Mouse (Mus musculus): ENCODE measurements around the gene Zdhhc19.
"Not testable (repeated sequence)": the region's sequence is repeated elsewhere in the genome, so short reads cannot be mapped to it uniquely, and the experiment has no call there.

Gene Zdhhc19

GRCm38 (mm10) chr16:32487234-32488111, 8.6 kb upstream of the Zdhhc19 start, which contains the start of gene Slc51a:
Gene Slc51a (minus strand): TSS chr16:32487879.
- DNase-seq (ENCODE audit: low read depth, low spot score), result no peak

- DNase-seq (ENCODE audit: low read depth, low spot score), result no peak
Observed at GRCm38 (mm10) chr16:32488939-32489338, 7.1 kb upstream of the Zdhhc19 start.

DNA sequence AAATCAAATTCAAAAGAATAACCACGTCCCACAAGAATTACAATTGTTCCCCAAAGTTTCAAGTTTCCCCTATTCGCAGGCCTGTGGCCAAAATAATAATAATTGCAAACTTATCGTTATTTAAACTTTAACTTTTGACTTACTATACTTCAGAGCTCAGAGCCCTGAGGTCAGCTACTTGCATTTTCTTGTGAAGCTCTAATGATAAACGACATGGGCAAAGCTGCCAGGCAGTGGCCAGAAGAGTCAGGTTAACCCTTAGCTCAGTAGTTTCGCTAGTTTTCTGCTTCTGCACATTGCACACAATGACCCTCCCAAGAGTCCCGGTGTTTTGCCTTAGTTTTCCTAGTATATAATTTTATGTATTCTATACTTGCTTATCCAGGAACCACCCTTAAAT, 1.7 kb upstream of the Zdhhc19 start:
- not testable (repeated sequence) for DNase-seq (ENCODE audit: low read depth, low spot score)

DNA sequence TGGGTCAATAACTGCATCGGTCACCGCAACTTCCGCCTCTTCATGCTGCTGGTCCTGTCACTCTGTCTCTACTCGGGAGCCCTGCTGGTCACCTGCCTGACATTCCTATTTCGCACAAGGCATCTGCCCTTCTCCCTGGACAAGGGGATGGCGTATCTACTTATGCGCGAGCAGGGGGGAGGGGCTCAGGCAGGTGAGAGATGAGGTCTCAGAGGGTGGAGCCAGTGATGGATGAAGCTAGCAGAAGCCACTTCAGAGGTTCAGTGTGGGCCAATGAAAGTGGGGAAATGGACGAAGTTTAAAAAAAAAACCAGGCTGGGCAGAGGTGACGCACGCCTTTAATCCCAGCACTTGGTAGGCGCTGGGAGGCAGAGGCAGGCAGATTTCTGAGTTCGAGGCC, 2.9 kb downstream of the Zdhhc19 start:
- DNase-seq (ENCODE audit: low read depth, low spot score), result no peak

GRCm38 (mm10) chr16:32499430-32500037, 3.5 kb downstream of the Zdhhc19 start:
- peak; percentile 89 for DNase-seq (ENCODE audit: low read depth, low spot score)

GRCm38 (mm10) chr16:32501459-32501858, 5.4 kb downstream of the Zdhhc19 start:
- DNase-seq (ENCODE audit: low read depth, low spot score), result no peak

DNA sequence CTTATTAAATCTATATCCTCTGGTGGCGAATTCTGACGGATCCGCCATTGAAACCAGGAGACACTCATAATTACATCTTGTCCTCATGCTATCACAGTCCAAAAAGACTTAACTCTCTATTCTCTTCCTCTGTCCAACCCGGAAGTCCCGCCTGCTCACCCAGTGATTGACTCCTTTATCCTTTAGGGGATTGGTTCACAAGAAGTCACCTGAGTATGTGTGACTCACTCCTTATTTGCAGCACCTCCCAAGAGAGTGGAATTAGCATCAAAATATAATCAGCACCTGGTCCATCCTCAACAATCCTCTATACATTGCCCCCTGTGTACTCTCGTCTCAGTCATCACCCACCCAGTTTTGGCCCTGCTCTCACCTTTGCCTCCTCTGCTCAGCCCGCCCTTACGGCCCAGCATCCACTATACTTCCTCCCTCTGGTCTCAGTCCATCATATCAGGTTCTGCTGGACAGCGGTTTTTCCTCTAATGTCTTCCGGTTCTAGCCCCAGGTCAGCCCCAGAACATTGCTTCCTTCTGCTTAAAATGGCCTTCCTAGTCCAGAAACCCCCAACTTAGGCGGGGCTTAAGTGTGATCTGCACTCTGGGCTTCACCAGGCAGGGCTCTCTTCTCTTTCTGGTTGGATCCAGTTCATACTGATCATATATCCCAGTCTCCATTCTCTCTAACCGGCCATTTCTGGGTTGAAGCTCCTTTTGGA, 6.7 kb downstream of the Zdhhc19 start:
- DNase-seq (ENCODE audit: low read depth, low spot score), result no peak

- DNase-seq (ENCODE audit: low read depth, low spot score), result no peak
Observed at GRCm38 (mm10) chr16:32503633-32504032, 7.6 kb downstream of the Zdhhc19 start.

DNA sequence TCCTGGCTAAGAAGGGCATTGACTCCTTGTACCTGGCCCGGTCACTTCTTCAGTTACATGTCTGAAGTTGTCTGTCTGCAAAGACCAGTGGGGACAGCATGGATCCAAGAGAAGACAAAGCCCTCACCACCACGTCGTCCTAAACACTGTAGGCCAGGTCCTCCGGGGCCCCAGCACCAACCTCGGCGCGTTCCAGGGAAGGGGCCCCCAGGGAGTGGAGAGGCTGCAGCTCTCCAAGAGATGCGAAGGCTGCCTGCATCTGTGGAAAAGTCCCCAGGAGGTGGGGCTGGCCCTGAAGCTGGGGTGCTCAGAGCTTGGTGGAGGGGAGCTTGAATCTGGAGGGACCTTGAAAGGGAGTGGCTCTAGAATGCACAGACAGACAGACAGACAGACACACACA, 10.2 kb downstream of the Zdhhc19 start:
- no peak for DNase-seq (ENCODE audit: low read depth, low spot score)

GRCm38 (mm10) chr16:32506868-32507267, 10.8 kb downstream of the Zdhhc19 start:
- no peak for DNase-seq (ENCODE audit: low read depth, low spot score)

DNA sequence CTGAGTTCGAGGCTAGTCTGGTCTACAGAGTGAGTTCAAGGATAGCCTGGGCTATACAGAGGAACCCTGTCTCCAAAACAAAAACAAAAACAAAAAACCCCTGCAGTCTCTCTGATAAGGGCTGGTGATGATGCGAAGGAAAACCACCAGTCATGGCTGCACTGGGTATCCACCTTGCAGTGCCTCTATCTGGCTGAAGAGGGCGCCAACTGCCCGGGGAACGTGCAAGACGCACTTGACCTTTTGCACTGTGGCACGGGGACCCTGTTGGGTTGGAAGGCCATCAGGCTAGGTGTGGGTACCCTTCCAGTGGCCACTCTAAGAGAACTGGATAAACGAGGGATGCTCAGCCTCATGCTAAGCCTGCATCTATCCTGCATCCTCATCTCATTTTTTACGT, 11.3 kb downstream of the Zdhhc19 start:
- DNase-seq (ENCODE audit: low read depth, low spot score), result no peak

GRCm38 (mm10) chr16:32508035-32508434, 12.0 kb downstream of the Zdhhc19 start:
- no peak for DNase-seq (ENCODE audit: low read depth, low spot score)

GRCm38 (mm10) chr16:32508506-32509065, 12.5 kb downstream of the Zdhhc19 start:
- DNase-seq (ENCODE audit: low read depth, low spot score), result no peak

- no peak for DNase-seq (ENCODE audit: low read depth, low spot score)
Observed at GRCm38 (mm10) chr16:32509066-32509942, 13.2 kb downstream of the Zdhhc19 start.

GRCm38 (mm10) chr16:32510399-32511337, 14.6 kb downstream of the Zdhhc19 start:
- DNase-seq (ENCODE audit: low read depth, low spot score), result no peak

DNA sequence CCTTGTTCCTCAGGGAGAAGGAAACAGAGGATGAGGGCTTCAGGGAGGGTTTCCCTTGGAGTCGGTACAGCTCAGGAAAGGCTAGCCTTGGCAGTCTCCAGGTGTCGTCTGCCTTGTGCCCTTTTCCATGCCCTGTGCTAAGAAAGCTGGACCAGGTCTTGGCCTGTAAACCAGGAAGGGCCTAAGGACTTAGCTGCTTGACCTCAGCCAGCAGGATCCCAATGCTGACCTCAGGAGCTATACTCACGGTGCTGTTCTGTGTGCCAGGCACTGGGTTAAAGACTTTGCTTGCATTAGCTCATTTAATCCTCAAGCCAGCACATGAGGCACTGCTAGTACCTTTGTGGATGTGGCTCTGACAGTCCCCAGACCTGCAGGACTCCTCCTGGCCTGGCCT, 15.3 kb downstream of the Zdhhc19 start:
- DNase-seq (ENCODE audit: low read depth, low spot score), result no peak

DNA sequence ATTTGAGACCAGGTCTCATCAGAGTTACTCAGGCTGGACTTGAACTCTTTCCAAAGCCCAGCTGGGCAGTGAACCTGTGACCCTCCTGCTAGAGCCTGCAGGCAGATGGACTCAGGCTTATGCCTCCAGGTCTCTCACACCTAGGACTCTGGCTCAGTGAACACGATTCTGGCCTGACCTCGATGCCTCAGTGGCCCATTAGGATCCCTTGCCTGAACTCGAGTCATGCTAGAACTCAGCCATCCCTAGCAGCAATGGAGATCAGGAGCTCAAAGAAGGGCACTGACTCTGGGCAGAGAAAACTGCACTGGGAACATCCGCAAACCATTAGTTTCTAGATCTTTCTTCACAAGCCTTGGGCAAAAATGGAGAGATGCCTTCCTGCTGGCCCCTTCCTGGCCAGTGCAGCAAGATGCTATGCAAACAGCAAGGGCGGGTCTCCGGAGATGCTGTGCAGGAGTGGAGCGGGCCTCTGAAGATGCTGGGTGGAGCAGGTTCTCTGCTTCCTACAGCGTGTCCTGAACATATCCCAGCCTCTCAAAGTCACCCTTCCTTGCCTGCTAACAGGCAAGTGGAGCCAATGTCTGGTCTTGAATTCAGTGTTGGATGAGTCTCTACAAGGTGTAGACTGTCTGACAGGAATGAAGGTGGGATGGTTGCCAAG, 15.9 kb downstream of the Zdhhc19 start:
- no peak for DNase-seq (ENCODE audit: low read depth, low spot score)

- no peak for DNase-seq (ENCODE audit: low read depth, low spot score)
Observed at GRCm38 (mm10) chr16:32512921-32513320, 16.9 kb downstream of the Zdhhc19 start.

DNA sequence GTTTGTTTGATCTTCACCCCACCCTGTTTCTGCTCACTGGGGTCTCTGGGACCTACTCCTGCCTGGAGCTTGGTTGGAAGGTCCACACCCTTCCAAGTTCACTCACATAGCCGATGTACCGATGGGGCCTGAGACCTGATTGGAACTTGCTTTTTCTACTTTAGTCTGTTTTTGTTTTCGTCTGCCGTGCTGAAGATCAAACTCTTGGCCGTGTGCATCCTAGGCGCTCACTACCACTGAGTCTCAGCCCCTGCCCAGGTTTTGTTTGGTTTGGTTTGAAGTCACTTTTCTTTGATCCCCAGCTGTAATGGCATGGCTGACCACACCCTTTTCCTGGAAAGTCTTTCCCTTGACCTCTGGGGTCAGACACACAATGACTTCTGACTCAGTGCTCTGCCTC, 17.3 kb downstream of the Zdhhc19 start:
- DNase-seq (ENCODE audit: low read depth, low spot score), result no peak

Measured in 3T3-L1 (cell line).